In genomic region chr13:59962676-59963664, GRCm38 (mm10) we compare ENCODE assay signal across 17 mouse cellular contexts.
A peak's percentile ranks its signal among the peaks of the same experiment; 100 is the strongest.
DNase-seq lines count a peak whose midpoint lies in the region; ATAC-seq and TF ChIP-seq lines count a peak whose summit lies in the region.
"Had no signal": no experiment of that assay in that cellular context is flagged by ENCODE, and none has a peak within 500 bp of the region (broad histone marks: within the 10 kb centered on the region; RNA-seq: fewer than 3 reads in every experiment).

No protein-coding gene starts in this region.

- no peak overlapping the region for H3K27ac ChIP-seq in forebrain, postnatal 0 days (ENCODE audit: low read depth, low read length)
- 0 out of 2 replicates have a peak overlapping the region, but pooled peaks have one; percentile 18 for H3K27ac ChIP-seq in limb, embryonic 15.5 days
- no peak overlapping the region for H3K27ac ChIP-seq in layer of hippocampus, adult 2 months
- H3K27ac ChIP-seq in liver, embryonic 11.5 days (ENCODE audit: low read depth, low read length), result no peak overlapping the region
- H3K27ac ChIP-seq: embryonic facial prominence, embryonic 12.5 days; heart, embryonic 13.5 days had no signal

- TF ChIP-seq POLR2A in brain, embryonic 14.5 days (IDR thresholded peaks at IDR 0.05; ENCODE audit: borderline replicate concordance, extremely low read depth, insufficient read depth, insufficient read length, poor library complexity, severe bottlenecking), result no peak

- intact Hi-C loops in heart, postnatal 36 days (cut with DNase I), result no loop called here

- peak; percentile 36; the same call in 1 of the 2 replicates for ATAC-seq in forebrain, postnatal 0 days
- ATAC-seq in limb, embryonic 15.5 days (ENCODE audit: insufficient number of reproducible peaks, low FRiP score, low TSS enrichment, low read depth), result no peak
- ATAC-seq in liver, embryonic 11.5 days (replicated peaks; ENCODE audit: low FRiP score), result no peak
- ATAC-seq: inflammation-experienced regulatory T-cells, adult 6 months had no signal

- H3K27me3 ChIP-seq in forebrain, postnatal 0 days (ENCODE audit: insufficient read depth, low read length), result no peaks in the 10 kb centered on the region
- no peaks in the 10 kb centered on the region for H3K27me3 ChIP-seq in limb, embryonic 15.5 days
- no peaks in the 10 kb centered on the region; the same call in 1 of the 2 replicates for H3K27me3 ChIP-seq in liver, embryonic 11.5 days (replicated peaks; ENCODE audit: control insufficient read depth, insufficient read depth, low read length)
- H3K27me3 ChIP-seq: CH12.LX; embryonic facial prominence, embryonic 12.5 days; heart, embryonic 13.5 days had no signal

- no peak overlapping the region for H3K4me3 ChIP-seq in forebrain, postnatal 0 days (ENCODE audit: low read depth, low read length)
- no peak overlapping the region for H3K4me3 ChIP-seq in limb, embryonic 15.5 days
- H3K4me3 ChIP-seq in layer of hippocampus, adult 2 months, result no peak overlapping the region
- no peak overlapping the region for H3K4me3 ChIP-seq in liver, embryonic 11.5 days (ENCODE audit: low read depth, low read length)
- H3K4me3 ChIP-seq: embryonic facial prominence, embryonic 12.5 days; heart, embryonic 13.5 days had no signal

- H3K4me1 ChIP-seq in forebrain, postnatal 0 days (ENCODE audit: insufficient read depth), result no peaks in the 10 kb centered on the region
- H3K4me1 ChIP-seq in limb, embryonic 15.5 days, result peaks cover 17% of the 10 kb centered on the region
- no peaks in the 10 kb centered on the region for H3K4me1 ChIP-seq in liver, embryonic 11.5 days (replicated peaks; ENCODE audit: control insufficient read depth, insufficient read depth, low read length)

- 31% methylated on average over 21 of the region's 21 CpGs for WGBS in forebrain, postnatal 0 days
- 26% methylated on average over 21 of the region's 21 CpGs for WGBS in limb, embryonic 15.5 days
- 69% methylated on average over 21 of the region's 21 CpGs for WGBS in liver, embryonic 11.5 days

- DNase-seq in heart, adult 11 months, result peak; percentile 60
- DNase-seq in heart, postnatal 36 days, result no peak
- DNase-seq in brain, embryonic 14.5 days (ENCODE audit: low read depth), result peak; percentile 79
- DNase-seq in forebrain, postnatal 0 days, result no peak
- DNase-seq in layer of hippocampus, adult 2 months (ENCODE audit: low spot score in 2 of 2), result no peak
- no peak for DNase-seq in kidney, adult 11 months
- no peak for DNase-seq in liver, embryonic 11.5 days (ENCODE audit: low spot score)
- DNase-seq: adrenal gland, postnatal 14 days; cerebellum, postnatal 25 days; left cerebral cortex, postnatal 4 days; lung, adult 2 months; right cerebral cortex, postnatal 14 days had no signal

- H3K36me3 ChIP-seq in forebrain, postnatal 0 days (ENCODE audit: insufficient read depth), result no peaks in the 10 kb centered on the region
- no peaks in the 10 kb centered on the region for H3K36me3 ChIP-seq in limb, embryonic 15.5 days
- H3K36me3 ChIP-seq in liver, embryonic 11.5 days (ENCODE audit: control insufficient read depth, insufficient read depth, low read length), result no peaks in the 10 kb centered on the region
- H3K36me3 ChIP-seq: embryonic facial prominence, embryonic 12.5 days; heart, embryonic 13.5 days had no signal

- H3K9ac ChIP-seq in forebrain, postnatal 0 days, result no peak overlapping the region
- H3K9ac ChIP-seq in limb, embryonic 15.5 days, result no peak overlapping the region
- no peak overlapping the region for H3K9ac ChIP-seq in liver, embryonic 11.5 days (ENCODE audit: low read depth, low read length)
- H3K9ac ChIP-seq: embryonic facial prominence, embryonic 12.5 days; heart, embryonic 13.5 days had no signal

- no peak for TF ChIP-seq CTCF in brain, embryonic 14.5 days (IDR thresholded peaks at IDR 0.05; ENCODE audit: borderline replicate concordance, extremely low read depth, insufficient read depth, insufficient read length)
- TF ChIP-seq CTCF in forebrain, postnatal 0 days (IDR thresholded peaks at IDR 0.05; ENCODE audit: low read depth), result no peak
- TF ChIP-seq CTCF in layer of hippocampus, adult 2 months (conservative IDR thresholded peaks at IDR 0.05), result no peak

- H3K4me2 ChIP-seq in forebrain, postnatal 0 days (ENCODE audit: low read depth), result no peak overlapping the region
- H3K4me2 ChIP-seq in limb, embryonic 15.5 days, result no peak overlapping the region
- no peak overlapping the region for H3K4me2 ChIP-seq in liver, embryonic 11.5 days
- H3K4me2 ChIP-seq: embryonic facial prominence, embryonic 12.5 days; heart, embryonic 13.5 days had no signal

- H3K9me3 ChIP-seq in forebrain, postnatal 0 days (ENCODE audit: low read length), result no peaks in the 10 kb centered on the region
- no peaks in the 10 kb centered on the region for H3K9me3 ChIP-seq in limb, embryonic 15.5 days
- H3K9me3 ChIP-seq in liver, embryonic 11.5 days (ENCODE audit: control insufficient read depth, low read length), result no peaks in the 10 kb centered on the region
- H3K9me3 ChIP-seq: embryonic facial prominence, embryonic 12.5 days; heart, embryonic 13.5 days had no signal

Comparison
In these comparisons a context has a peak if more than half of its experiments do, and no peak if none do; other contexts are left out.
1. DNase-seq: peak in heart, adult 11 months (single experiment) and brain, embryonic 14.5 days (single experiment); none in heart, postnatal 36 days (0 of 2), forebrain, postnatal 0 days (single experiment), layer of hippocampus, adult 2 months (0 of 2), kidney, adult 11 months (single experiment) and liver, embryonic 11.5 days (single experiment).